Mouse (Mus musculus) lung, embryonic 15.5 days (tissue): ENCODE measurements around the gene Lrrc1. TPM values are rescaled to one million over a fixed set of nuclear protein-coding genes. Genes with fewer than 3 reads are reported as not detected.
A peak's percentile ranks its signal among the peaks of the same experiment; 100 is the strongest.

Experiments used
- ATAC-seq: fragments of 200-750 bp; cut with Nextera tagmentation; 2 replicates; pipeline ENCODE4 v1.8.0; 2017; ENCODE audit warnings: moderate number of reproducible peaks, borderline replicate concordance; ENCODE audit not compliant: low FRiP score, low TSS enrichment; ENCODE audit errors: extremely low read depth
- H3K27ac ChIP-seq: fragments of 300-500 bp; sonication (generic); 2 replicates; pipeline ENCODE4 v1.5.1; 2015; ENCODE audit warnings: moderate library complexity, mild to moderate bottlenecking, inconsistent platforms
- H3K27me3 ChIP-seq: fragments of 300-500 bp; sonication (generic); 2 replicates; pipeline ENCODE4 v1.6.1; 2015; ENCODE audit warnings: inconsistent platforms
- H3K36me3 ChIP-seq: fragments of 300-500 bp; sonication (generic); 2 replicates; pipeline ENCODE4 v1.6.1; 2015; ENCODE audit warnings: inconsistent platforms
- H3K4me1 ChIP-seq: fragments of 300-500 bp; sonication (generic); 2 replicates; pipeline ENCODE4 v1.6.1; 2015; ENCODE audit warnings: inconsistent platforms
- H3K4me2 ChIP-seq: fragments of 300-500 bp; sonication (generic); 2 replicates; pipeline ENCODE4 v1.6.1; 2015; ENCODE audit warnings: inconsistent platforms, mild to moderate bottlenecking, moderate library complexity
- H3K4me3 ChIP-seq: fragments of 300-500 bp; sonication (generic); 2 replicates; pipeline ENCODE4 v1.5.1; 2015; ENCODE audit warnings: mild to moderate bottlenecking, inconsistent platforms
- H3K9ac ChIP-seq: fragments of 300-500 bp; sonication (generic); 2 replicates; pipeline ENCODE4 v1.6.1; 2015; ENCODE audit warnings: inconsistent platforms
- H3K9me3 ChIP-seq: fragments of 300-500 bp; sonication (generic); 2 replicates; pipeline ENCODE4 v1.6.1; 2016; ENCODE audit warnings: inconsistent platforms
- WGBS: fragments of 180-500 bp; shearing (Covaris S2); methylation state at CpG from one replicate; pipeline ENCODE4 v1.1.7; 2015; 5-methylcytosine and 5-hydroxymethylcytosine counted together
- polyA plus RNA-seq: library from polyadenylated mRNA; unstranded; fragments of >200 nt; fragmentation: Nextera tagmentation; extraction: Ambion mirVana; gene quantifications from 2 replicates; pipeline ENCODE4 v1.2.1, GENCODE M21; 2015

The Lrrc1 gene
- polyA plus RNA-seq, 1 experiment from 2014 or later = 11.4 TPM

- 57% methylated on average over 11 of the region's 11 CpGs for WGBS
- H3K27ac ChIP-seq = no peak overlapping the region
- H3K36me3 ChIP-seq = no peaks in the 10 kb centered on the region
- no peaks in the 10 kb centered on the region for H3K9me3 ChIP-seq
- peaks cover 29% of the 10 kb centered on the region for H3K4me1 ChIP-seq
- no peak for ATAC-seq
- H3K4me2 ChIP-seq = peak overlapping the region; percentile 6; the same call in 1 of the 2 replicates
- H3K27me3 ChIP-seq = no peaks in the 10 kb centered on the region
- H3K9ac ChIP-seq = no peak overlapping the region
- H3K4me3 ChIP-seq = no peak overlapping the region
Measured at GRCm38 (mm10) chr9:77429230-77430015, 115.2 kb downstream of the Lrrc1 start.

- no peak for ATAC-seq
- Histone ChIP-seq H3K27me3 (no peaks in the 10 kb centered on the region), H3K4me2 (no peak overlapping the region), H3K36me3 (no peaks in the 10 kb centered on the region), H3K9me3 (no peaks in the 10 kb centered on the region), H3K9ac (no peak overlapping the region), H3K4me3 (no peak overlapping the region), H3K27ac (peak overlapping the region; percentile 72; the same call in 1 of the 2 replicates), H3K4me1 (peaks cover 29% of the 10 kb centered on the region)
- WGBS = 83% methylated on average over 8 of the region's 8 CpGs
Measured at GRCm38 (mm10) chr9:77428748-77429140, 115.9 kb downstream of the Lrrc1 start.

GRCm38 (mm10) chr9:77428115-77428747 is 116.4 kb downstream of the Lrrc1 start:
- peak overlapping the region; percentile 45 for H3K4me2 ChIP-seq
- H3K4me1 ChIP-seq = peaks cover 29% of the 10 kb centered on the region
- no peaks in the 10 kb centered on the region for H3K27me3 ChIP-seq
- no peak for ATAC-seq
- no peak overlapping the region for H3K4me3 ChIP-seq
- no peaks in the 10 kb centered on the region for H3K36me3 ChIP-seq
- no peak overlapping the region for H3K9ac ChIP-seq
- 35% methylated on average over 14 of the region's 14 CpGs for WGBS
- no peaks in the 10 kb centered on the region for H3K9me3 ChIP-seq
- H3K27ac ChIP-seq = peak overlapping the region; percentile 72

- H3K4me3 ChIP-seq = peak overlapping the region; percentile 6; the same call in 1 of the 2 replicates
- no peak overlapping the region for H3K9ac ChIP-seq
- no peaks in the 10 kb centered on the region for H3K27me3 ChIP-seq
- peaks cover 29% of the 10 kb centered on the region for H3K4me1 ChIP-seq
- no peaks in the 10 kb centered on the region for H3K9me3 ChIP-seq
- ATAC-seq = peak; percentile 81
- peak overlapping the region; percentile 72 for H3K27ac ChIP-seq
- 17% methylated on average over 23 of the region's 23 CpGs for WGBS
- peak overlapping the region; percentile 45 for H3K4me2 ChIP-seq
- H3K36me3 ChIP-seq = no peaks in the 10 kb centered on the region
Measured at GRCm38 (mm10) chr9:77427292-77428114, 117.2 kb downstream of the Lrrc1 start.

GRCm38 (mm10) chr9:77426110-77426509 is 118.6 kb downstream of the Lrrc1 start:
- ATAC-seq = no peak
- no peak overlapping the region for H3K4me2 ChIP-seq
- peaks cover 29% of the 10 kb centered on the region for H3K4me1 ChIP-seq
- no peaks in the 10 kb centered on the region for H3K36me3 ChIP-seq
- H3K9me3 ChIP-seq = no peaks in the 10 kb centered on the region
- no peaks in the 10 kb centered on the region for H3K27me3 ChIP-seq
- no peak overlapping the region for H3K4me3 ChIP-seq
- 47% methylated on average over 14 of the region's 14 CpGs for WGBS
- no peak overlapping the region for H3K9ac ChIP-seq
- no peak overlapping the region for H3K27ac ChIP-seq

- no peak for ATAC-seq
- Histone ChIP-seq H3K9ac (no peak overlapping the region), H3K4me1 (peaks cover 29% of the 10 kb centered on the region), H3K36me3 (no peaks in the 10 kb centered on the region), H3K4me3 (no peak overlapping the region), H3K27me3 (no peaks in the 10 kb centered on the region), H3K27ac (no peak overlapping the region), H3K4me2 (no peak overlapping the region), H3K9me3 (no peaks in the 10 kb centered on the region)
- WGBS = 80% methylated on average over 4 of the region's 4 CpGs
Measured at GRCm38 (mm10) chr9:77425553-77425952, 119.1 kb downstream of the Lrrc1 start.

GRCm38 (mm10) chr9:77420200-77420585 is 124.5 kb downstream of the Lrrc1 start:
- no peaks in the 10 kb centered on the region for H3K36me3 ChIP-seq
- no peak overlapping the region for H3K4me2 ChIP-seq
- no peaks in the 10 kb centered on the region for H3K9me3 ChIP-seq
- no peak overlapping the region for H3K9ac ChIP-seq
- no peak overlapping the region for H3K27ac ChIP-seq
- H3K4me1 ChIP-seq = no peaks in the 10 kb centered on the region
- H3K27me3 ChIP-seq = no peaks in the 10 kb centered on the region
- 85% methylated on average over 4 of the region's 4 CpGs for WGBS
- no peak for ATAC-seq
- H3K4me3 ChIP-seq = no peak overlapping the region

- no peak overlapping the region for H3K4me2 ChIP-seq
- no peak for ATAC-seq
- H3K4me3 ChIP-seq = no peak overlapping the region
- H3K4me1 ChIP-seq = no peaks in the 10 kb centered on the region
- no peak overlapping the region for H3K9ac ChIP-seq
- H3K27ac ChIP-seq = no peak overlapping the region
- no peaks in the 10 kb centered on the region for H3K36me3 ChIP-seq
- 72% methylated on average over 9 of the region's 9 CpGs for WGBS
- no peaks in the 10 kb centered on the region for H3K27me3 ChIP-seq
- no peaks in the 10 kb centered on the region for H3K9me3 ChIP-seq
Measured at GRCm38 (mm10) chr9:77419501-77420199, 125.0 kb downstream of the Lrrc1 start.

- Histone ChIP-seq H3K9me3 (no peaks in the 10 kb centered on the region), H3K36me3 (no peaks in the 10 kb centered on the region), H3K4me3 (no peak overlapping the region), H3K4me2 (no peak overlapping the region), H3K27me3 (no peaks in the 10 kb centered on the region), H3K9ac (no peak overlapping the region), H3K27ac (no peak overlapping the region), H3K4me1 (no peaks in the 10 kb centered on the region)
- 56% methylated on average over 2 of the region's 2 CpGs for WGBS
- ATAC-seq = no peak
Measured at GRCm38 (mm10) chr9:77418800-77419199, 125.9 kb downstream of the Lrrc1 start.

- H3K27me3 ChIP-seq = no peaks in the 10 kb centered on the region
- ATAC-seq = no peak
- H3K4me3 ChIP-seq = no peak overlapping the region
- peaks cover 13% of the 10 kb centered on the region for H3K4me1 ChIP-seq
- no peaks in the 10 kb centered on the region for H3K36me3 ChIP-seq
- H3K27ac ChIP-seq = no peak overlapping the region
- no peaks in the 10 kb centered on the region for H3K9me3 ChIP-seq
- H3K4me2 ChIP-seq = no peak overlapping the region
- H3K9ac ChIP-seq = no peak overlapping the region
- 90% methylated on average over 4 of the region's 4 CpGs for WGBS
Measured at GRCm38 (mm10) chr9:77416486-77416885, 128.2 kb downstream of the Lrrc1 start.

- Histone ChIP-seq H3K4me2 (no peak overlapping the region), H3K9me3 (no peaks in the 10 kb centered on the region), H3K27me3 (no peaks in the 10 kb centered on the region), H3K9ac (no peak overlapping the region), H3K27ac (no peak overlapping the region), H3K4me1 (peaks cover 18% of the 10 kb centered on the region), H3K4me3 (no peak overlapping the region), H3K36me3 (no peaks in the 10 kb centered on the region)
- 95% methylated on average over 7 of the region's 7 CpGs for WGBS
- no peak for ATAC-seq
Measured at GRCm38 (mm10) chr9:77416002-77416401, 128.7 kb downstream of the Lrrc1 start.
